Mouse (Mus musculus) frontal cortex, adult (tissue): ENCODE results near the gene Dnajc11.

Source experiments
- ATAC-seq: cut with Nextera tagmentation; 2 replicates; pipeline ENCODE4 v1.9.2; 2017; ENCODE audit warnings: mild to moderate bottlenecking, moderate library complexity, mixed read lengths; ENCODE audit not compliant: low TSS enrichment

Gene Dnajc11

DNA sequence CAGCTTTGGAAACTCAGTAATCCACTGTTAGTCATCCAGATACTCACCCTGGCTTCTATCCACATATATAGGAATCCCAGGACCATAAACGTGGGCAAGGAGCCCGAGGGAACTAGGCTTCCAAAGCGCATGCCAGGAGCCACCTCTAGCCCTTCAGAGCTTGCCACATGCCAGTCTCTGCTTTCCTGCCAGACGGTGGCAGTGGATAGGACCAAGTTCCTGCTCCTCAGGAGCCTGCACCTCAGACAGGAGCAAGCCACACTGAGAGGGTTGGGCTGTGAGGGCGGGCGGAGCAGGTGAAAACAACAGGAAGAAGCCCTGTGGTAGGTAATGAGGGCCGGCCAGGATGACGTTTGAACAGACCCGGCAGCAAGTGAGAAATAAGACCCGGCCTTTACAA is 52.4 kb downstream of the Dnajc11 start:
- 0 out of 2 replicates have a peak, but pooled peaks have one; percentile 13 for ATAC-seq

DNA sequence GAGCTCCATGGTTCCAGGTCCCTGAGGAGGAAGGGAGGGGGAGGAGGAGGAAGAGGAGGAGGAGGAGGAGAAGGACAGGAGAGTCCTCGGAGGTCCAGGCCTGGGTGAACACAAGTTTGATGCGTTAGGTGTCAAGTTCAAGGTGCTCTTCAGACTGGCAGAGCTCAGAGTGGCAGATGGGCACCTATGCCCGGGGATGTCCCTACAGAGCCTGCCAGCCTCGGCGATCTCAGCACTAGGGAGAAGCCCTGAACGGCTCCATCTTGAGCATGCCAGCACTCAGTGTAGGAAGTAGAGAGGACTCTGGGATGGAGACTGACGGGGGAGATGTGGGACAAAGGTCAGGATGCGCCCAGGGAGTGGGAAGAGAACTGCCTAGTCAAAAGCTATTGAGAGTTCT is 53.2 kb downstream of the Dnajc11 start:
- ATAC-seq: no peak

DNA sequence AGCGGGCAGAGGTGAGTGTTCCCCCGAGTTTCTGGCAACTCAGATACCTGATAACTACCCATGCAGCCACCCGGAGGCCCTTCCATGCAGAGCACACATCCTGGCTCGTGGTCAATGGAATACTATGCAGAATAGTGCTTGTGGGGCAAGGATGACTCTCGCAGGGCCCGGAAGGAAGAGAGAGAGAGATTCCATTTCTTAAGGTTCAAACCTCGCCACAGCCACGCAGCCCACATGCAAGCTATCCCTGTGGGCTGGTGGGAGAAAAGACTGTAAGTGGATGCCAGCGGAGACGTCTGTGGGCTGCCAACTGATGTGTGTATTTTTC is 54.5 kb downstream of the Dnajc11 start:
- peak; percentile 46 for ATAC-seq

- ATAC-seq: peak; percentile 62
These were observed 55.0 kb downstream of the Dnajc11 start, which contains the start of gene Thap3 for GRCm38 (mm10) chr4:151988342-151989109. Gene Thap3 (minus strand): TSS chr4:151988997.

GRCm38 (mm10) chr4:151989110-151989488 is 55.6 kb downstream of the Dnajc11 start:
- ATAC-seq: no peak

DNA sequence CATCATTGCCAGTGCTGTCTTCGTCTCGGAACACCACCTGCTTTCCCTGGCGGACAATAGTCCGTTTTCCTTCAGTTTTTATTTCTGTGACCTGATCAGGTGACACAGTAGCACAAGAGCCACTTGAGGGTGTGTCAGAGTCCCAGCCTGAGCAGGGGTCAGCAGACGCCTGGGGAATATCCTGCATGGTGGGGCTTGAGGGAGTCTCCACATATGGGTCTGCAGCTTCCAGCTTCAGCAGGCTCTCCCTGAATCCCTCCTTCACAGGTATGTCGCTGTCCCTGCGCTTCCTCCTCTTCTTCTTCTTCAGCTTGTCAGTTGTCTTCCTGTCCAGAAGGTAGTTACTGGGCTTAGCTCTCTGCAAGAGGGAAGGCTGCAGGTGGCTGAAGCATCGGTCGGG is 58.6 kb downstream of the Dnajc11 start:
- no peak for ATAC-seq

DNA sequence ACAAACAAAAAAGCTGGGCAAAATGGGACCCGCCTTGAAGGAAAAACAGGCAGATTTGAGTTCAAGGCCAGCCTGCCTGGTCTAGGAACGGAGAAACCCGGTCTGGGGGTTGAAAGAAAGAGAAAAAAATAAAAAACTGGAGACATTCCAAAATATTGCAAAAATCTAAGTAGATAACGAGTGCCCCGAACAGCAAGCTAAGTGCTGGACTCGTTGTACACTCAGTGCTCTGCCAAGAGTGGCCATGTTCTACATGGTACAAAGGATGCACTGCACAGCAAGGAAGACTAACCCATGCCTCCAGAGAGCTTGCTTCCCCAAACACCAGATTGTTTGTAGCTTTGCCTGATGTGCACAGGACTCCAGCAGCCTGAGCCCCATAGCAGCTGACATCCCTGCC is 59.5 kb downstream of the Dnajc11 start:
- ATAC-seq: no peak

DNA sequence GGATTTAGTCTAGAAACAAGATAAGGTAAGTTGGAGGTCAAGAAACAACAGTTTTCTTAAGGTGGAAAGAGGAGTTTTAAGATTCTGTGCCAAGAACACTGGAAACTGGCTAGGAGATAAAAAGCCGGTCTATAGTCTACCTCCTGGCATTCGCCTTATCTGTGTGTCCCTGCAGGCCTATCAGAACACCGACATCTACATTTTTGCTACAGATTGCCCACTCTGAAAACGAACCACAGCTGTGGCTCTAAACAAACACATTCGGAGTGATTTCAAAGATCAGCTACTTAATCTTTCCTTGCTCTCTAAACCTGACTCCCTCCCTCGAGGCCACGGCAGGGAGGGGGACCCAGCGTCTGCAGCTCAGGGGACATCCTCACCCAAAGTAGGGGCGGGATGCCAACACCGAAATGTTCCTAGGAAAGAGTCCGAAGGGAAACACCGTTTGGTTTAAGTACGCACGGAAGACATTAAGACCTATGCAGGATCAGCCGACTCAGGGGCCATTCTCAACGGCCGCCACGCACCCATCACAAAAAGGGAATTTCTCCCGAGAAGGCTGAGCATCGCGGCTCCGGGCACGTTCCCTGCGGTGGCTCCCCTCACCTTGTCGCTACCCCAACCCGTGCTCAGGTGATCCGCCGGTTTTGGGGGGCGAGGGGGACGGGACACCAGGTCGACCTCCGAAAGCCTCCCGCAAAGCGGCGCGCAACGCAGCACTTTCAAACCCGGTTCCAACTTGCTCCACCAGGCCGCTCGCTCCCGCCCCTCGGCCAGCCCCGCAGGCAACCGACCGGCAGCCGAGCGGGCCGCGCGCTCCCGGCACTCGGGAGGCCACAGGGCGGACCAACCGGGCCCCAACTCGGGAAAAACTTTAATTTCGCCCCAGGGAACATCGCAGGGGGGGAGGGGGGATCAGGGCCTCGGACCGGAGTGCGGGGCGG is 61.0 kb downstream of the Dnajc11 start:
- ATAC-seq: no peak

DNA sequence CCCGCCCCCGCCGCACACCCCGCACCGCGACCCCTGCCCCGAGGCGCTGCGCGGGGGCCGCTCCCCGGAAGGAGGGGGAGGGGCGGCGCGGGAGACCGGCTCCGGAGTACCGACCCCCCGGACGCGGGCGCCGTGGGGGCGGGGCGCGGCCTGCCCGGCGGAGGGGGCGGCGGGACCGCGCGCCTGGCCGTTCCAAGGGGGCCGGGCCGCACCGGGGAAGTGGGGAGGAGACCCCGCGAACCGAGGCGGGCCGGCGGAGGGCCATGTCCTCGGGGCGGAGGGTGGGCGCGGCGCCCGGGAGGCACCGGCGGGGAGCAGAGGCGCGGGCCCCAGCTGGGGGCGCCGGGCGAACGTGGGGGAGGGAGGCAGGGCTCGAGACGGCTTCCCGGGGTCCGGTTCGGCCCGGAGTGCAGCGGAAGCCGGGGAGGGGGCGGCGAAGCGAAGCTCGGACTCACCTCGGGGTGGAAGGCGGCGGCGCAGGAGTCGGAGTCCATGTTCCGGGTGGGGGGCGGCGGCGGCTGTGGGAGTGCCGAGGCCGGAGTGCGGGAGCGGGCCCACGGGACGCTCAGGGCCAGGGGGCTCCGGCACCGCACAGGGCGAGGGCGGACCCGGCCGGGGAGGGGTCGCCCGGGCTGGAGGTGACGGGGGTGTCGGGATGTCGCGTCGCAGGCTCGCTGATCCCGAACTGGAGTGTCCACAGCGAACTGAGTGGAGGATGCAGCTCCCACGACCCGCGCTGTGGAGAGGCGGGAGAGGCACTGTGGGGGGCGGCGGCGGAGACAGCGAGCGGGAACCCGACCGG is 62.1 kb downstream of the Dnajc11 start:
- ATAC-seq: no peak

DNA sequence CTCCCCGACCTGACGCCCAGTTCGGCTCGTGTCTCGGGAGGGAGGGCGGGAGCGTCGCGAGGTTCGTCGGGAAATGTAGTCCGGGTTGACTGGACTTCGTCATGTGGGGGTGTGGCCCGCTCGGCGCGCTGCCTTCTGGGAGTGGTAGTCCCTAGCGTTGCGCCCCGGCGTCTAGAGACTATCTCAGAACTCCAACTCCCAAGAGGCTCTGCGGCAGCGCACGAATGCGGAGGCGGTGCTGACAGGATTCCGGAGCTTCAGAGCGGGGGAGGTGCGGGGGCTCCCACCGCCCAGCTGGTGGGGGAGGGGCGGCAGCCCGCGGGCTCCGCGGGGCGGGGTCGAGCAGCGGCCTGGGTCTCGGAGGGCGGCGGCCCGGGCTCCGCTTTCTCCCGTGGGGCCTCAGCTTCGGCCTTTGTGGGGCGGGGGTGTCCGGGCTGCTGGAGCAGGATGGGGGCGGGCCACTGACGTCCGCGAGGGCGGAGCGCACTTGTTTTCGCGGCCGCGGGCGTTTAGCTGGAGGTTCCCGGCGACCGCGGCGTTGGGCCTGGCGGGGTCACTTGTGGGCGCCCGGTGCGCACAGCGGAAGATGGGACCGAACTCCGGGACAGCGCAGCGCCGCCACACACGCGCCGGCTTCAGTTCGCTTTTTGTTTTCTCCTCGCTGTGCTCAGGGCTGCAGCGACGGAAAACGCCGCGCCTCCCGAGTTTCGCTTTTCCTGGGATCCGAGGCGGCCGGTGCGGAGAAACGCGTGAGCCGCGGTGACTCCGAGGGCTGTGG is 62.9 kb downstream of the Dnajc11 start, which contains the start of gene Phf13:
Gene Phf13, minus strand, starts transcription at position 86 of the 778 bp plus-strand sequence.
- ATAC-seq: peak; percentile 92

DNA sequence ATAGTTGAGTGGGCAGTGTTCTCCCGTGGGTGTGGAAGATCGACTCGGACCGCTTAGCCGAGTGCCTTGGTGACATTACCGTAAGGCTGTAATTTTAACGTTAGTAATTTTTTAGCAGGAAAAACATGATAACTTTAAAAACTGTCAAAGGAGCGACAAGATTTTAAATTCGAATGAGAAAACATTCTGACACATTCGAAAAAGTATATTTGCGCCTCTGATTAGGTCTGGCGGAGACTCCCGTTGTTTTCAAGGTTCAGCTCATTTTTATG is 63.4 kb downstream of the Dnajc11 start:
- ATAC-seq: no peak

DNA sequence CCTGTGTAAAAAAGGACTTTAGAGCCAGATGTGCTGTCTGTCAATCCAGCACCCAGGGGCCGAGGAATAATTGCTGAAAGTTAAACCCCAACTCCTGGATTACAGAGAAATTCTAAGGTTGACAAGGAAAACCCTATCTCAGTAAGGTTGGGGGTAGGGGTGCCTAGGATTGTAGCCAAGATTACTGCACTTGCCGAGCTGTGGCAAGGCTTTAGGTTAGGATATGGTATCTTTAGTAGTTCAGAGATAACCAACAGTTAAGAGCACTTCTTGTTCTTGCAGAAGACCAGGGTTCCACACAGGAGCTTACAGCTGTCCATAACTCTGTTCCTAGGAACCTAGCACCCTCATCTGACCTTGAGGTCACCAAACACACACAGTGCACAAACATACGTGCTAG is 64.2 kb downstream of the Dnajc11 start:
- ATAC-seq: no peak

DNA sequence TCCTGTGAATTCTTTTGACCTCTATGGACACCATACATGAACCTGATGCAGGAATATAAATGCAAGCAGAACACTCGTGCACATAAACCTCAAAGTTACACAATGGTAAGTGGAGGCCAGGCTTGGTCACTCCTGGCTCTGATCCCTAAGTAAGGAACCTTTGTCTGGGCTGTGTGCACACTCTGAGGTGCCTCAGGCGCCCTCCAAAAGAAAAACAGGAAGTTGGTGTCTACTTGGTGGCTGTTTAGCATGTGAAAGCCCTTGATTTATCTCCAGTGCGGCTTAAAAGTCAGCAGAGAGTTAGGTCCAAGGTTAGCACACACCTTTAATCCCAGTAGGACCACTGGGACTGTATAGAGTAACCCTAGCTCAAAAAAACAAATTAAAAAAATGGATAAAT is 66.0 kb downstream of the Dnajc11 start:
- no peak for ATAC-seq

GRCm38 (mm10) chr4:152000906-152001305 is 67.4 kb downstream of the Dnajc11 start:
- ATAC-seq: peak; percentile 64; the same call in 1 of the 2 replicates

DNA sequence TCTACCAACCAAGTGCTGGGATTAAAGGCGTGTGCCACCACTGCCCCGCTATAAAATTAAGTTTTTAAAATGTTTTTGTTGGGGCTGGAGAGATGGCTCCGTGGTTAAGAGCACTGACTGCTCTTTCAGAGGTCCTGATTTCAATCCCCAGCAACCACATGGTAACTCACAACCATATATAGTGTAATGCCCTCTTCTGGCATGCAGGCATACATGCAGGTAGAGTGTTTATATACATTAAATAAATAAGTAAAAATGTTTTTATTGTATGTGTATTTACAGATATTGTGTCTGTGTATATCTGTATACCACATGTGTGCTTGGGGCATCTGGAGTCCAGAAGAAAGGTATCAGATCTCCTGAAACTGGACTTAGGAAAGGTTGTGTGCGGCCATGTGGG is 67.8 kb downstream of the Dnajc11 start:
- ATAC-seq: no peak

- ATAC-seq: no peak
These were observed 68.6 kb downstream of the Dnajc11 start for GRCm38 (mm10) chr4:152002063-152002462.

GRCm38 (mm10) chr4:152006137-152006536 is 72.6 kb downstream of the Dnajc11 start:
- ATAC-seq: no peak

GRCm38 (mm10) chr4:152006812-152007211 is 73.3 kb downstream of the Dnajc11 start:
- ATAC-seq: no peak

GRCm38 (mm10) chr4:152007481-152008147 is 74.1 kb downstream of the Dnajc11 start:
- peak; percentile 39; the same call in 1 of the 2 replicates for ATAC-seq

DNA sequence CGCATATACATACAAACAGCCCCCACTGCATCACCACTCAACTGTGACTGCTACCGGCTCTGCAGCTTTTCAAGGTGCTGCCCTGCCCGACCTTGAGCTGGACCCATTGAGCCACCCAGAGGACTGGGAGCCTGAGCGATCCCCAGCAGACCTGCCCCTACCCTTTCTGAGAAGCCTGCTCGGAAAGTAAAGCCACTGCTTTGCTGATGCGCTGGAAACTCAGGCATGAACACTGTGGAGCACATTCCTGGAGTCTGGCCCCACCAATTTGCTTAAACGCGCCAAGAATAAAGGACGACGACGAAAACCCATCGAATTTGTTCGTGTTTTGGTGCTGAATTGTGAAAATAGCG is 74.6 kb downstream of the Dnajc11 start:
- no peak for ATAC-seq

DNA sequence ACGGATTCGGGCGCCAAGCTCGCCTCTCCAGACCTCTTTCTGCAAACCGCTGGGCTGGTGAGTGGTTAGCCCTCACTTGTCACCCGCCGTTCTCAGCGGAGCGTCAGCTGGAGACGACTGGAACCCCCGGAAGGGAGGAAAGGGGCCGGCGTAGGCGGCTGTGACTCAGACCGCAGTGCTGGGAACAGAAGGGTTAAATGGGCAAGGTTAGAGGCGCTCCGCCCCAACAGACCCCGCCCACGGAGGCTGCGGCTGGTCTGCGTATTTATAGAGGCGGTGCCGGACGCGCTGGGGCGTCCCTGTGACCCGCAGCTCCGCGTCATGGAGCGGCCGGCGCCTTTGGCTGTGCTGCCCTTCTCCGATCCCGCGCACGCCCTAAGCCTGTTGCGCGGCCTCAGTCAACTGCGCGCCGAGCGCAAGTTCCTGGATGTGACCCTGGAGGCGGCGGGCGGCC is 75.2 kb downstream of the Dnajc11 start, which contains the start of gene Klhl21:
Gene Klhl21, plus strand, starts transcription at position 182 of the 454 bp plus-strand sequence.
- ATAC-seq: peak; percentile 67
